Mouse (Mus musculus): ENCODE measurements around the gene Sorcs3. TPM values are rescaled to one million over a fixed set of nuclear protein-coding genes. Genes with fewer than 3 reads are reported as not detected.

Sorcs3 gene
- polyA plus RNA-seq, 1 experiment from 2014 or later = 16.3 TPM

DNA sequence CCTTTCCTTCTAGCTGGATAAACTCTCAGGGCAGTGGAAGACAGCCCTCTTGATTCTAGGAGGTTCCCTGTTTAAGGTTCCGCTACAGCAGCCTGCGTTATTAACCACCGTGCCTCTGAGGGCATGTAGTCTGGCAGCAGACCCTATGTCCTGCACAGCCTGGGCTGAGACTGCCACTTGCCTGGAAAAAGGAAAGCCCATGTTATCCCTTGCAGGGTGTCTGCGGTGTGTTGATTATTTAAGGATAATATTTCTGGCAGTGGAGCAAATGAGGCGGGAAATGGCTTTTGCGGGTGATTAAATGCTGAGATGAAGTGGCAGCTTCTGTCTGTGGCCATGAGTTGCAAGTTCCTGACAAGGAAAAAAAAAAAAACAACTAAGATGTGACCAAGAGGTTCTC lies 131.6 kb downstream of the Sorcs3 start:
- H3K9me3 ChIP-seq = no peaks in the 10 kb centered on the region
- 0 out of 2 replicates have a peak, but pooled peaks cover 5% of the 10 kb centered on the region for H3K4me1 ChIP-seq (replicated peaks)
- no peaks in the 10 kb centered on the region for H3K27me3 ChIP-seq
- no peak overlapping the region for H3K4me3 ChIP-seq
- 56% methylated on average over 6 of the region's 6 CpGs for WGBS
- ATAC-seq (ENCODE audit: low FRiP score, low read depth) = no peak
- no peaks in the 10 kb centered on the region for H3K36me3 ChIP-seq
- no peak overlapping the region for H3K4me2 ChIP-seq
- H3K27ac ChIP-seq (replicated peaks) = no peak overlapping the region
- H3K9ac ChIP-seq = no peak overlapping the region

DNA sequence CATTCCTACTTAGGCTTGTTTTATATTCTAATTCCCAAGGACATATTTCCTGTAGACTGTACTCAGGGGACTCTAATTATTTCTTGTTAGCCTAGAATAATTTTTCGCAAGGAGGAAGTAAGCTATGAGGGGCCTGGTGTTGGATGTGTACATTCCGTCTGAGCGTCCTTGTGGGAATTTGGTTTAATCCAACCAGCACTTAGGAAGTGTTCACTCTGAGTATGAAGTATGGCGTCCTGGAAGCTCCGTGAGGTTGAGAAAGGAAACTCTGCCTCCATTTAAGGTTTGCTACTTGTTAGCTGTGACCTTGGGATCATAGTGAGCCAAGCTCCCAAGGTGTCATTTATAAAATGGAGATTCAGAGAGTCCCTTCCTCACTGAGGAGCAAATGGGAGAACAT lies 132.3 kb downstream of the Sorcs3 start:
- peaks cover 7% of the 10 kb centered on the region; the same call in 1 of the 2 replicates for H3K4me1 ChIP-seq (replicated peaks)
- WGBS = 82% methylated on average over 5 of the region's 5 CpGs

DNA sequence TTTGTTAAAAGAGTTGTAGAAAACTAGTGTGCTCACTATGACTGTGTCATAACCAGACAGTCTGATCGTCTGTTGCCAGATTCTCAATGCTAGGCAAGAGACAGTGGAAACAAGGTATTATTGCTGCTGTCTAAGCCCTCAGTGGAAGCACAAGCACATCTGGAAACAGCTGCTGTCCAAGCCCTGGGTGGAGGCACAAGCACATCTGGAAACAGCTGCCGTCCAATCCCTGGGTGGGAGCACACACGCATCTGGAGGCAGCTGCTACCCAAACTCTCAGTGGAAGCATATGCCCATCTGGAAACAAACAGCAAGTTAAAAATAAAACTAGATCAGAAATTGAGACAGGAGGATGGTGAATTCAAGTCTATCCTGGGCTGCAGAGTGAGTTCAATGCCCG lies 136.9 kb downstream of the Sorcs3 start:
- no peak overlapping the region for H3K9ac ChIP-seq
- H3K27me3 ChIP-seq = no peaks in the 10 kb centered on the region
- 72% methylated on average over 4 of the region's 4 CpGs for WGBS
- H3K4me2 ChIP-seq = no peak overlapping the region
- H3K4me3 ChIP-seq = no peak overlapping the region
- peaks cover 12% of the 10 kb centered on the region for H3K4me1 ChIP-seq (replicated peaks)
- ATAC-seq (ENCODE audit: low FRiP score, low read depth) = no peak
- H3K36me3 ChIP-seq = no peaks in the 10 kb centered on the region
- H3K9me3 ChIP-seq = no peaks in the 10 kb centered on the region
- H3K27ac ChIP-seq (replicated peaks) = no peak overlapping the region

More for the DNA sequence above, 132.3 kb downstream of the Sorcs3 start:
- Histone ChIP-seq H3K27ac (replicated peaks) (no peak overlapping the region), H3K36me3 (no peaks in the 10 kb centered on the region), H3K27me3 (no peaks in the 10 kb centered on the region), H3K9ac (no peak overlapping the region), H3K4me3 (no peak overlapping the region), H3K9me3 (no peaks in the 10 kb centered on the region), H3K4me2 (no peak overlapping the region)
- ATAC-seq (ENCODE audit: low FRiP score, low read depth) = no peak

DNA sequence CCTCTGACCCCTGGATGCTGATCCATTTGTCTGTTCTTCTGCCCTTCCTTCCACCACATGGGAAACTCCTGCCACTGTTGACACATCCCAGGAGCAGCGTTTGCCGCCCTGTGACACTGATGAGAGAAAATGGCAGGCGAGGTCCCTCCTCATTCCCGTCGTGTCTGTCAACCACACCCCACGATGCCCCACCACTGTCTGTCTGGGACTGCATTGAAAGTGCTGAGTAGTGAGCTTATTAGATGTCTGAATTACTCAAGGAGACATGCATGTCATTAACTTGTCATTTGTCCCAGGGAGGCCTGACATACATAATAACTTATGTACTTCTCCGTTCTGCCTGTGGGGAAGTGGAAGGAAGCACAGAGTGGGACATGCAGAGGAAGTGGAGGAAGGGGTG lies 137.6 kb downstream of the Sorcs3 start:
- no peaks in the 10 kb centered on the region for H3K27me3 ChIP-seq
- WGBS = 18% methylated on average over 7 of the region's 7 CpGs
- H3K9ac ChIP-seq = no peak overlapping the region
- H3K4me2 ChIP-seq = no peak overlapping the region
- H3K4me3 ChIP-seq = no peak overlapping the region
- no peaks in the 10 kb centered on the region for H3K36me3 ChIP-seq
- peaks cover 12% of the 10 kb centered on the region for H3K4me1 ChIP-seq (replicated peaks)
- H3K9me3 ChIP-seq = no peaks in the 10 kb centered on the region
- H3K27ac ChIP-seq (replicated peaks) = no peak overlapping the region
- ATAC-seq (ENCODE audit: low FRiP score, low read depth) = no peak

DNA sequence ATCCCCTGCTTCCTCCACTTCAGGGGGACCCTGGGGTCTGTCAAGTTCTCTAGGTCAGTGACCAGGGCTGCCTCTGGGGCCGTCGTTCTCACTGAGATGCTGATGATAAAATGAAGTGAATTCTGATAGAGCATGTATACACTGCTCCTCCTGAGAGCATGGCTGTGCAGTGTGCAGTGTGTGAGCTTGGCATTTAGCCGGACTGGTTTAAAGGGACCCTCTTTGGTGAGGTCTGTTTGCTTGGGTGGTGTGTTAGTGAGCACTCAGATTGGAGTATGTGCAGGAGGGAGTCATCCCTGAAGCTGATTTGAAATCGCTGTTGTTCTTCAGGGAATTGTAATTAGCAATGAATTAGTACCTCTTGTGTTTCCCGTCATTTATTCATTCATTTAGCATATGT lies 141.3 kb downstream of the Sorcs3 start:
- 64% methylated on average over 5 of the region's 5 CpGs for WGBS
- Histone ChIP-seq H3K4me2 (no peak overlapping the region), H3K36me3 (no peaks in the 10 kb centered on the region), H3K27ac (replicated peaks) (no peak overlapping the region), H3K9ac (no peak overlapping the region), H3K4me1 (replicated peaks) (peaks cover 12% of the 10 kb centered on the region), H3K27me3 (0 out of 2 replicates have a peak, but pooled peaks cover 2% of the 10 kb centered on the region), H3K9me3 (no peaks in the 10 kb centered on the region), H3K4me3 (no peak overlapping the region)
- ATAC-seq (ENCODE audit: low FRiP score, low read depth) = no peak

DNA sequence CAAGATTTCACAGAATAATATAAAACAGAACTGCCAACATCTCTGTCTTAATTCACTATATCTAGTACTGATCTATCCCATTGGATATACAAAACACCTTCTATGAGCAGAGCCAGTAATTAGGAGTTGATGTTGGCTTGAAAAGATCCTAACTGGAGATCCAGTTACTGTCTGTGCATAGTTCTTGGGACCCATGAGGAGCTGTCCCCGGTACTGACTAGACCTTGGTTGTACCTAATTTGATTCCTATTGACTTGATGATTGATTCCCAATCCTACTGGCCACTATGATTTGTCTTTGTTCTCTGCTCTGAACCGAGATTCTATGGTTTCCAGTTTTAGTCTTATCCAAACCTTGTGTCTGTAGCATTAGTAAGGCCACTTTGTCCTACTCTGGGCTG lies 151.0 kb downstream of the Sorcs3 start:
- Histone ChIP-seq H3K4me2 (no peak overlapping the region), H3K27ac (replicated peaks) (no peak overlapping the region), H3K9ac (no peak overlapping the region), H3K4me1 (replicated peaks) (no peaks in the 10 kb centered on the region), H3K27me3 (no peaks in the 10 kb centered on the region), H3K4me3 (no peak overlapping the region), H3K9me3 (no peaks in the 10 kb centered on the region), H3K36me3 (no peaks in the 10 kb centered on the region)
- no peak for ATAC-seq (ENCODE audit: low FRiP score, low read depth)
- WGBS = 75% methylated on average over 2 of the region's 2 CpGs

DNA sequence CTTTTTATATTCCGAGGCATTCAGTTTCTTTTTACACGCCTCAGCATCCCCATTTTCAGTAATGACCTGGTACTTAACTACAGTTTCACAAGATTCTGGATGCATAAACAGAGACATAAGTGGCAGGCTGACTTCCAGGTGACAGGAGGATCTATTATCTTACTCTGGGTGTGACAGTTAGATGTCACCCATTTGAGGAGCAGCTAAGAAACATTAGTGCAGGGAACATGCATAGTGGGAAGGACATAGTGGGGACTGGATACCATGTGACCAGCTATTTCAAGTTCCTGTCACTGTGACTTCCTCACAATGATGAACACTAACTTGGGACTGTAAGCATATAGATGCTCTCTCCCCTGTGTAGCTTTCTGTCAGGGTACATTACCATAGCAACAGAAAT lies 156.3 kb downstream of the Sorcs3 start:
- 67% methylated on average over 2 of the region's 2 CpGs for WGBS
- ATAC-seq (ENCODE audit: low FRiP score, low read depth) = no peak
- H3K36me3 ChIP-seq = no peaks in the 10 kb centered on the region
- H3K27me3 ChIP-seq = no peaks in the 10 kb centered on the region
- no peak overlapping the region for H3K4me2 ChIP-seq
- no peaks in the 10 kb centered on the region for H3K9me3 ChIP-seq
- no peaks in the 10 kb centered on the region for H3K4me1 ChIP-seq (replicated peaks)
- H3K4me3 ChIP-seq = no peak overlapping the region
- H3K27ac ChIP-seq (replicated peaks) = no peak overlapping the region
- H3K9ac ChIP-seq = no peak overlapping the region

DNA sequence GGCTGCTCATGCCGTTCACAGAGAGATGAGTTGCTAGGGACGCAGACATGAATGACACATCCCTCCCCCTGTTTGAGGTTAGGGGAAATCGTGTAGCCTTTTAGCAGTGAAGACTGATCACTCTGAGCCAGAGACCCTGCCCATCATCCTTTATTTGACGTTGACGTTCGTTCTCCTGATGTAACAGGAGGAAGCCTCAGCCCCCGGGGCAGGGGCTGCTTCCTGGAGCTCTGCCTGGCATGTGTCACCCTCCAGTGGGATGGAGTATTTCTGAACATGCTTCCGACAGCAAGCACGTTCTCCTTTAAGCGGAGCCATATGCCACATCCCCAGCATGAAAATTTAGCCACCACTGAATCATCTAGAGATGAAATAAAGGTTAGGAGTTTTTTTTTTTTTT lies 162.2 kb downstream of the Sorcs3 start:
- no peak overlapping the region for H3K9ac ChIP-seq
- ATAC-seq (ENCODE audit: low FRiP score, low read depth) = no peak; the same call in 1 of the 2 replicates
- H3K36me3 ChIP-seq = no peaks in the 10 kb centered on the region
- no peak overlapping the region for H3K27ac ChIP-seq (replicated peaks)
- peaks cover 4% of the 10 kb centered on the region; the same call in 1 of the 2 replicates for H3K4me1 ChIP-seq (replicated peaks)
- WGBS = 24% methylated on average over 10 of the region's 10 CpGs
- no peaks in the 10 kb centered on the region for H3K27me3 ChIP-seq
- peak overlapping the region; percentile 11; the same call in 1 of the 2 replicates for H3K4me2 ChIP-seq
- no peak overlapping the region for H3K4me3 ChIP-seq
- no peaks in the 10 kb centered on the region for H3K9me3 ChIP-seq

DNA sequence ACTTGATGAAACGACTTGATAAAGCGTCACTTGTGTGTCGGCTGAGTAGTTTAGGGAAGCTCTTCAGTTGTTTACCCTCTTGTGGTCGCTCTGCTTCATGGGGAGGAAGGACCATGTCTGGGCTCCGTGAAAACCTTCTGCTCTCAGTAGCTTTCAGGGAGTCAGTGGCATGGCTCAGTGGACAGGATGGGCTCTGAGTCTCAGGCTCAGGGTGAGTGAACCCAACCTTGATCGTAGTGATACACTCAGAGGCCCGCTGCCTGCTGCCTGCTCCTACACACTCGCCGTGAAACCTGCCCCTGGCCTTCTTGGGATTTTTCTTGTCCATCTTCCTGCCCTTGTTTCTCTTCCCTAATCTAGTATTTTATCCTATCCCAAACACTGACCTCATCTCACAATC lies 166.0 kb downstream of the Sorcs3 start:
- no peaks in the 10 kb centered on the region for H3K36me3 ChIP-seq
- H3K4me1 ChIP-seq (replicated peaks) = peaks cover 4% of the 10 kb centered on the region; the same call in 1 of the 2 replicates
- no peak overlapping the region for H3K4me3 ChIP-seq
- ATAC-seq (ENCODE audit: low FRiP score, low read depth) = no peak
- H3K27ac ChIP-seq (replicated peaks) = no peak overlapping the region
- H3K9ac ChIP-seq = no peak overlapping the region
- WGBS = 91% methylated on average over 9 of the region's 9 CpGs
- H3K9me3 ChIP-seq = no peaks in the 10 kb centered on the region
- no peaks in the 10 kb centered on the region for H3K27me3 ChIP-seq
- H3K4me2 ChIP-seq = no peak overlapping the region

DNA sequence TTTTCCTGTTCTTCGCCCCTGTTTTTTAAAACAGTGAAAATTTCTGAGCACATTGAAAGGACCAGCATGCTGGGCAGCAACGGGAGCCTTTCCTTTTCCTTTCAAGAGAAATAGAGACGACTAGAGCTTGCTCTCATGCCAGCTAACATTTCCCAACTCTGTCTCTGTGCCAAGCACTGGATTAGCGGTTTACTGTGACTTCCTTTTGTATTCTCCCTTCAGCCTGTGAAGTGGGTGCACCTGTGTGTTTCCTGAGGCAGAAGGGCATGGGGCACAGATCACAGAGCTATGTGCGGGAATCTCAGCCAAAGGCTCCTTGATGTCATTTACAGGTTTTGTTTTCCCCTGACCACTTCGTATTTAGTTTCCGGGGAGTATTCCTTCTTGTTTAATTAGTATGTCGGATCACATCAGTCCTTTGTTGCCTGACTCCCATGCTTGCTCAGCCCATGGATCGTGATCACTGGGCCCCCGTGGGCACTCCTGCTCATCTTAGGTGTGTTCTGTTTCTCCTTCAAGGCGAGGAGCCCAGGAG lies 172.2 kb downstream of the Sorcs3 start:
- H3K36me3 ChIP-seq = no peaks in the 10 kb centered on the region
- H3K4me2 ChIP-seq = no peak overlapping the region

DNA sequence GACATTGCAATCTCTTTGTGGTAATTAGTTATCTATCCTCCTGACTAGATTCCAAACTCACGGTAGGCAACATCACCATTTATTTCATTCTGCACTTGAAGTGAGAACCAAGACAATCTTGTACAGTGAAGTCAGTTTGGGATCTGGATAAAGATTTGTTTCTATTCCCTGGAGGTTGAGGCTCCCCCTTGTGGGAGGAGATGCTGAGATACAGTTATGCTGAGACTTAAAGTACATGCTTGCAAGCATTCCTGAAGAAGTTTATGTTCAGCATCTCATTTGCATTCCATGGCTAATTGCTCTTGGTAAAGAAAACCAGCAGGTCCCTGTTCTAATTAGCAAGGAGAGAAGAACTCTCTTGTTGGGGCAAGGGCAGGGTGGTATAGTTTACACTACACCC lies 185.7 kb downstream of the Sorcs3 start:
- no peak for ATAC-seq (ENCODE audit: low FRiP score, low read depth)
- 0 out of 2 replicates have a peak, but pooled peaks cover 2% of the 10 kb centered on the region for H3K4me1 ChIP-seq (replicated peaks)
- WGBS = 62% methylated on average over 1 of the region's 1 CpGs

More for the DNA sequence above, 172.2 kb downstream of the Sorcs3 start:
- H3K9ac ChIP-seq = no peak overlapping the region
- no peaks in the 10 kb centered on the region for H3K9me3 ChIP-seq
- 64% methylated on average over 11 of the region's 11 CpGs for WGBS
- ATAC-seq (ENCODE audit: low FRiP score, low read depth) = no peak
- no peaks in the 10 kb centered on the region for H3K27me3 ChIP-seq
- no peak overlapping the region for H3K4me3 ChIP-seq
- H3K27ac ChIP-seq (replicated peaks) = no peak overlapping the region
- no peaks in the 10 kb centered on the region for H3K4me1 ChIP-seq (replicated peaks)

DNA sequence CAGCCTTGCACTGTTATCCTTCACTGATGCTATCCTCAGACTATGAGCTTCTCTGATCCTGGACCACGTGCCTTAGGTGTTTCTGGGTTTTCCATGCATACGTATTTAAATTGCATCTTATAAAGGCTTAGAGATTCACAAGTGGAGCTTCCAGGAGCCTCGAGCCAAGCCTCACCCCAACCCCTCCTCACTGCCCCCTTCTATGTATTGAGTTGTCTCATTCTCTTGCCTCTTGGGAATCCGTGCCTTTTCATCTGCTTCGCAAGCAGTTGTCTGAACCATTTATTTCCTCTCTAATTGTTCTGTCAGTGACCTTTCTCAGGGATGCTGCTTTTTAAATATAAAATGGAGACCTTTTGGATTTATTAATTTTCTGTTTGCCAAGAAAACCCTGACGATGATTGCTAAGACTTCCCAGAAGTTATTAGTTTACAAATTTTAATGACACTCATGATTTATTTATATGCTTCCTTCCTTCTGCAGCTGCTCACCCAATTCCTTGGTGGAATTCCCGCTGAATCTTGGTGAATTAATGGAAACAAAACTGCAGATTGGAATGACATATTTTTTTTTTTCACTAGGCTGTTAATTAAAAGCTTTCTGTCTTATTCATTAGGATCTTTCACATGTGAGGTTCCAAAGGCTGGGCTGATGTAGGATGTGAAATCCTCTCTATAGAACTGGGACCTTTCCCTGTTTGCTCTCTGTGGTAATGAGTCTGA lies 199.1 kb downstream of the Sorcs3 start:
- H3K27me3 ChIP-seq = no peaks in the 10 kb centered on the region
- no peak for ATAC-seq (ENCODE audit: low FRiP score, low read depth)

More for the DNA sequence above, 185.7 kb downstream of the Sorcs3 start:
- Histone ChIP-seq H3K9ac (no peak overlapping the region), H3K4me3 (no peak overlapping the region), H3K27ac (replicated peaks) (no peak overlapping the region), H3K4me2 (no peak overlapping the region), H3K36me3 (no peaks in the 10 kb centered on the region), H3K9me3 (no peaks in the 10 kb centered on the region), H3K27me3 (0 out of 2 replicates have a peak, but pooled peaks cover 3% of the 10 kb centered on the region)

More for the DNA sequence above, 199.1 kb downstream of the Sorcs3 start:
- WGBS = 28% methylated on average over 7 of the region's 7 CpGs
- Histone ChIP-seq H3K4me3 (no peak overlapping the region), H3K9ac (no peak overlapping the region), H3K9me3 (no peaks in the 10 kb centered on the region), H3K27ac (replicated peaks) (no peak overlapping the region), H3K4me1 (replicated peaks) (peaks cover 5% of the 10 kb centered on the region; the same call in 1 of the 2 replicates), H3K36me3 (no peaks in the 10 kb centered on the region), H3K4me2 (no peak overlapping the region)

Measured in hindbrain, embryonic 15.5 days (tissue).